Mouse (Mus musculus) embryo, embryonic 11 days (tissue): Measurements from ENCODE around the gene Nr2f2.

Source experiments
- DNase-seq: peaks from one replicate; pipeline ENCODE4 v3.0.0-alpha.2; 2015

The Nr2f2 gene

GRCm38 (mm10) chr7:70349981-70350670 lies 16.4 kb downstream of the Nr2f2 start:
- no peak for DNase-seq

- no peak for DNase-seq
These were observed 17.4 kb downstream of the Nr2f2 start for GRCm38 (mm10) chr7:70348977-70349615.

DNA sequence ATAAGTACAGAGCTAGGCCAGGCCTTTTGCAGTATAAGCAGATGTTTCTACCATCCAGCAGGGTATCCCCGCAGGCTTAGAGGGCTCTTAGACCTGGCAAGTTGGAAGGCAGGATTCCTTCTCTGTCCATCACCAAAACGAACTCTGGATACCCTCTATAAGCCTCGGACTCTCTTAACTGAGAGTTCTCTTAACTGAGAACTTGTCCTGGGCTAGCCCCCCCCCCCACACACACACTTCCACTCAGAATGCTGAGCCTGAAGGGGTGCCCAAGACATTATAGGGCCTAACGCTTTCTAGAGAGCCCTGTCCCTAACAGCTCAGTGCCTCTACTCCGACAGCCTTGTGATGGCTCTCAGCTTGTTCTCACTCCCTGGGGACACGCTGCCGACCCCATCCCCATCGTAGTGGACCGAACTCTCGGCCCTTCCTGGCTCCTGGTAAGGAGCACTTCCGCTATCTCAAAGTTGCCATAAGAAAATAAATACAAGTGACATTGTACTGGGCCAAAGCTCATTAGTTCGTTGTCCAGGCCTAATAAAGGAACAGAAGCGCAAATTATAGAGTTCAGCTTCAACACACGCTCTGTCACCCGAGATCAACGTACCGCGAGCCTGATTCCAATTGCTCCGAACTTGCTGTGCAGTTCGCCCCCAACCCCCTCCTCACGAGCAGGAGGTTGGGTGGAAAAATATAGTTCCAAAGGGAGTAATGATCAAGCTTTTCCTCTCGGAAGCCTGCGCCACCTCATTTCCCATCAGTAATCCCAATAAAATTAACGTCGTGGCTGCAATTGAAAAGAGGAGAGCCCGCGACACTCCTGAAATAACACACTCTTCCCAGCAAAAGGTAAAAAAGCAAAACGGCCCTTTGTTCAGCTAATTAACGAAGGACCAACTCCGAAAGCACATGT lies 18.2 kb downstream of the Nr2f2 start:
- no peak for DNase-seq

- DNase-seq, result no peak
These were observed 18.9 kb downstream of the Nr2f2 start for GRCm38 (mm10) chr7:70347618-70347958.

- no peak for DNase-seq
These were observed 19.5 kb downstream of the Nr2f2 start for GRCm38 (mm10) chr7:70346951-70347617.

GRCm38 (mm10) chr7:70346010-70346536 lies 20.5 kb downstream of the Nr2f2 start:
- DNase-seq, result peak; percentile 91

- DNase-seq, result peak; percentile 39
These were observed 23.1 kb downstream of the Nr2f2 start for GRCm38 (mm10) chr7:70343426-70343825.

DNA sequence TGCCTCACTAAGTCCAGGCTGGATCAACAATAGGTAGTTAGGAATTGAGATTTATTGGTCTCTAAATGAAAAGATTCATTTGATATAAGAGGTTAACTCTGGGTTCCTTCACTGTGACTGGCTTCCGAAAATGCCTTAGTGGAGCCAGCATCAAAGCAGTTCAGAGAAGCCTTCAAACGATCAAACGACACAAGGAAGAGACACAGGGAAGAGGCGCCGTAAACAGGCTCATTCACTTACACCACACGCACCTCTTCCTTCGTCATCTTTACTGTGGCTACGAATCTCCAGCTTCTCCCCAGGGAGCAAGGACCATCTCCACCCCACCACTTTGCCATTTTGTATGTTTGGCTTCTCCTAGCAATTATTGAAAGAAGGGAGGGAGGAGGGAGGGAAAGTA lies 23.8 kb downstream of the Nr2f2 start:
- DNase-seq, result peak; percentile 29

DNA sequence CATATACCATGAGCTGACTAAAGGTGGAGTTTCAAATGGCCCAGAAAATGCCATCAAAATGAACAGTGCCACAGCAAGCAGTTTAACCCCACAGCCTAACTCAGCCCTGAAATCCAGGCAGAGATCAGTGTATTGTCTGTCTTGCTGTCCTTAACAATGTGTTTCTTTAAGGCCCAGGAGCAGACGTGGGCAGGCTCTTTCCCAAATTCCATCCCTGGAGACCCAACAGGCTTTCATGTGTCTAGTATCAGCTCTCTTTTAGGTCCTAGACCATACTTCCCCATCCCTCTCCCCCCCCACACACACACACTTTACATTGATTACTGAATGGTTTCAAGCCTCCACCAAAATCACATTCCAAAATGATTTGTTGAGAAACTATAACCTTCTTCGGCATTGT lies 24.5 kb downstream of the Nr2f2 start:
- peak; percentile 21 for DNase-seq

GRCm38 (mm10) chr7:70339998-70340630 lies 26.4 kb downstream of the Nr2f2 start:
- DNase-seq, result peak; percentile 15

GRCm38 (mm10) chr7:70338265-70338640 lies 28.3 kb downstream of the Nr2f2 start:
- DNase-seq, result no peak

DNA sequence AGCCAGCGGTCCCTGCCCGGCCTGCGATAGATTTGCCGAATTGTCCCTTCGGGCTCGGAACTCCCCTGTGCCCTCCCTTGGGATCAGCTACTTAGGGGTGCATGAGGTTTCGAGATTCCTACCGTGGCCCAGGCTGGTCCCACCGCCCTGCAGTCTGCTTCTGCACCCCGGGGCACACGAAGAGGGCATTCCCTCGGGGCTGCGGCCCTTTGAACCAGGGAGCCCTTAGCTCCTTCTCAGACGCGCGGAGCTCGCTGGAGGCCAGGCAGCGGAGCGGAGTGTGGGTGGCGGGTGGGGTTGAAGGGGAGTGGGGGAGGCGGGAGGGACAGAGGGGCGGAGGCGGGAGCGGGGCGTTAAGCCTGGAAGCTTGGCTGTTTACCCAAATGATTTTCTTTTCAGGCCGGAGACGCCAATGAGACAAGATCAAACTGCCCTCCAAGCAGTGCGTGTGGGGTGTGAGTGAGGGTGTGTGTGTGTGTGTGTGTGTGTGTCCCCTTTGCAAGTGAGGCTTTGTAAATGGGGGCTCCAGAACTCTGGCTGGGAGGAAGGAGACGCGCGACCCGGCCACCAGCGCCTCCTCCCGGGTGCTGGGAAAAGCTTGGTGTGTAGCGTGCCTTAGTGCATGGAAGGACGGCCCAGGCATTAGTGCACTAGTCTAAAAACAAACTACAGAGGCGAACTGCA lies 28.8 kb downstream of the Nr2f2 start:
- peak; percentile 75 for DNase-seq

DNA sequence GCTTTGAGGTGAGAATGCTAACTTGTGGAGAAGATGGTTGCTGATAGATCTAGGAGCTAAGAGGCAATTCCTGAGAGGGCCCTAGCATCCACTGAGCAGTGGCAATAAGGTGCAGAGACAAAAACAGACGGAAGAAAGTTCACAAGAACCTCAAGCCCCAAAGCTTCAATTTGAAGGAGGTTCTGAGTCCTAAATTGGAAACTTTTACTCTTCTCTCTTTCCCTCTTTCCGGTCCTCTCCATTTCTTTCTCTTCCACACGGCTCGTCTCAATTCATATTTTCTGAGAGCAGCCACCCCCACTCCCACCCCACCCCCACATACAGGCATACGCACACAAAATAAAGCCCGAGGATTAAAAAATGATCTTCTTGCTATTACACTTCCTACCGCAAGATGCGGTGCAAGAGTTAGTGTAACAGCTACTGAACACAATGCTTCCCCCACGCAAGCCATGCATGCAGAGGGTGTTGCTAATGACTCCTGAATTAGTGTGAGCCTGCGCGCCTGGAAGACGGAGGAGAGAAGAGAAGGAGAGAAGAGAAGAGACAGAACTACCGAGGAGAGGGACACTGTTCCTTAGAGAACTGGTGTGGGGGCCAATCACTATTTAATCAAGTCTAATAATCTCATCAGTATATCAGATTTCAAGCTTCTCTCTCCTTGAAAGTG lies 29.8 kb downstream of the Nr2f2 start:
- peak; percentile 47 for DNase-seq

- no peak for DNase-seq
These were observed 30.4 kb downstream of the Nr2f2 start for GRCm38 (mm10) chr7:70336126-70336525.

GRCm38 (mm10) chr7:70335411-70335810 lies 31.1 kb downstream of the Nr2f2 start:
- no peak for DNase-seq

GRCm38 (mm10) chr7:70334836-70335235 lies 31.7 kb downstream of the Nr2f2 start:
- DNase-seq, result peak; percentile 88

- peak; percentile 26 for DNase-seq
These were observed 32.7 kb downstream of the Nr2f2 start for GRCm38 (mm10) chr7:70333851-70334250.

DNA sequence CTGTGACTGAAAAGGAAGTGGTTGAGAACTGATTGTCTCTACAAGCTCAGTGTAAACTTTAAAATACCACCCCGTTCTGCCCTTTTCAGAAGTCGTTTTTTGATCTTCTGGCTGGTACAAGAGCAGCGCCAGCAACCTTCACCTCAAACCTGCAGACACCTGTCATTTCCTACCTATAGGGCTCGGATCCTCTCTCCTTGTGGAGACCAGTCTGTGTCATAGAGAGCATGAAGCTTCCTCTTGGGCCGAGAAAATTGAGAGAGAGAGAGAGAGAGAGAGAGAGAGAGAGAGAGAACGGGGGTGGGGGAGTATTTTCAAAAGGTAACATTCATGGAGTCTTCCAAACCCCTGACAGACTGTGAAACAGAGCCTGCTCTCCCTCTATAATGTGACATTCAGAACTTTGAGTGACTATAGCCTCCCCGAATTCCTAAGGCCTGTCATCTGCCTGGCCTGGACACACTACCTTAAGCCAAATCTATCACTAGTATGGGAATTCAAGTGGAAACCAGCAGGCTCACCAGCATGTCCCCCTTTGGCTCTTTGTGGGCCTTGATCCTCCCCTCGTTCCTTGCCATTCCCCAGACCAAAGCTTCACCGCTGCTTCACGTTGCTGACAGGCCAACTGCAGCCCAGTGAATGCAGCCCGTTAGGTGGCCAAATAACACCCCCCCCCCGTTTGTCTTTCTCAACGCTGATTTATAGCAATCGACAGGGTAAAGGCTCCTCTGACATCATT lies 33.4 kb downstream of the Nr2f2 start:
- peak; percentile 48 for DNase-seq

DNA sequence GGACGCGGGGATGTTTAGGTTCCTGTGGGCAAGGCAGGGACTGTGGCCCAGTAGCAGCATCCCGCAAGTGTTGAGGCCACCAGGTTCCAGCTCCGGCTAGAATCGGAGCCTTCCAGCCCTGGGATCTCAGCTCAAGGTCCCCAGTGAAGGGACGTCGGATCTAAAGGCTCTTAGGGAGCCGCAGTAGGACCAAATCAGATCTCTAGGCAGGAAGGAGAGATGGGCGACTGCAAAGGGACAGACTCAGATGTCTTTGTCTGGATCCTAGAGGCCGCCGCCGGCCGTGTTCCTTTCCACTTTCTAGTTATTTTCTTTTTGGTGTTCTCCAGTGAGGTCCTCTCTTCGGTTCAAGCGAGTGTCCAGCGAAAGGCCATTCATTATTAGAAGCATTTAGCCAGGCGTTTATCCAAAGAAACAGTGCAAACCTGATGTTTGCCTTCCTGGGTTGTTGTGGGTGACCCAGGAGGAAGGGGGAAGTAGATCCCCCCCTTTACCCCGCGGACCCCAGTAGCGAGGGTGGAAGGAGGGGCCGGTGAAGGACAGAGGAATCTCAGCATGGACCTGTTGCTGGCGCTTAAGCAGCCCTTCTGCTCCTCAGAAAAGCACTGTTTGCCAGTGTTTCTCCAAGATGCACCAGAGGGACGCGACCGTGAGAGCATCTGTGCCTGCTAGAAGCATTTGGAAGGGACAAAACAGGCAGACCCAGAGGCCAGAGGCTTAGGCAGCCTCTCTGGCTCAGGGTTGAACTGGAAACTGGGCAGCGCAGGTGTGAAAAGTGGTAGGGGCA lies 34.3 kb downstream of the Nr2f2 start:
- DNase-seq, result peak; percentile 31
